Mouse (Mus musculus) kidney, adult 2 months (tissue): ENCODE results near the gene Tet3.

Source experiments
- CTCF ChIP-seq: fragments of 200-500 bp; conservative IDR thresholded peaks from 2 replicates; pipeline ENCODE4 v1.5.1; 2011; ENCODE audit warnings: low read depth, mild to moderate bottlenecking, control low read depth, low read length, moderate library complexity, mixed read lengths; ENCODE audit not compliant: insufficient read depth, insufficient read length
- POLR2A ChIP-seq: fragments of 200-500 bp; IDR thresholded peaks from one replicate; pipeline ENCODE4 v1.6.1; 2011; ENCODE audit warnings: low read depth, low read length, control low read depth

DNA sequence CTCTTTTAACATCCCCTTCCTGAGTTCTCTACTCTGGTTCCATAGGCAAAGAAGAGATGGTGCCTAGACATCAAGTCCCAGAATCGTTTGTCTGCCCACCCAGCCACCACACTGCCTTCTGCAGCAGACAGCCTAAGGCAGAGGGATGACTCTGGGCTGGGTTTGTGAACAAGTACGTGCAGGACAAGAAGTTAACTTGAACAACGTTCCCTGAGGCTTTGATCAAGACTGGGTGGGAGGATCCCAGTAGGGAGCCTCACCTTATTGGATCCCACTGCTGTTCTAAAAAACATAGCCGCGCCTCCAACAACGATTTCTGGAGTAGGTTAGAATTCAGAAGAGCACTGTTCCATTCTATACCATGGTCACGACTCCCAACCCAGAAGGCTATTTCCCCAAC, 11.9 kb downstream of the Tet3 start:
- TF ChIP-seq CTCF, result no peak
- no peak for TF ChIP-seq POLR2A
